Mouse (Mus musculus) c-Kit-positive CD71-positive TER-119-positive erythroid progenitor cells, embryonic 14.5 days (primary cell): ENCODE results near the gene Mbtps2.

Experiments
- DNase-seq: peaks from one replicate; pipeline ENCODE4 v3.0.0-alpha.2; 2013; ENCODE audit warnings: low spot score

Mbtps2 gene

GRCm38 (mm10) chrX:157501871-157502270 is 96.6 kb downstream of the Mbtps2 start:
- DNase-seq, result no peak

GRCm38 (mm10) chrX:157500004-157500403 is 98.5 kb downstream of the Mbtps2 start:
- DNase-seq, result no peak

GRCm38 (mm10) chrX:157493159-157493558 is 105.4 kb downstream of the Mbtps2 start:
- no peak for DNase-seq

DNA sequence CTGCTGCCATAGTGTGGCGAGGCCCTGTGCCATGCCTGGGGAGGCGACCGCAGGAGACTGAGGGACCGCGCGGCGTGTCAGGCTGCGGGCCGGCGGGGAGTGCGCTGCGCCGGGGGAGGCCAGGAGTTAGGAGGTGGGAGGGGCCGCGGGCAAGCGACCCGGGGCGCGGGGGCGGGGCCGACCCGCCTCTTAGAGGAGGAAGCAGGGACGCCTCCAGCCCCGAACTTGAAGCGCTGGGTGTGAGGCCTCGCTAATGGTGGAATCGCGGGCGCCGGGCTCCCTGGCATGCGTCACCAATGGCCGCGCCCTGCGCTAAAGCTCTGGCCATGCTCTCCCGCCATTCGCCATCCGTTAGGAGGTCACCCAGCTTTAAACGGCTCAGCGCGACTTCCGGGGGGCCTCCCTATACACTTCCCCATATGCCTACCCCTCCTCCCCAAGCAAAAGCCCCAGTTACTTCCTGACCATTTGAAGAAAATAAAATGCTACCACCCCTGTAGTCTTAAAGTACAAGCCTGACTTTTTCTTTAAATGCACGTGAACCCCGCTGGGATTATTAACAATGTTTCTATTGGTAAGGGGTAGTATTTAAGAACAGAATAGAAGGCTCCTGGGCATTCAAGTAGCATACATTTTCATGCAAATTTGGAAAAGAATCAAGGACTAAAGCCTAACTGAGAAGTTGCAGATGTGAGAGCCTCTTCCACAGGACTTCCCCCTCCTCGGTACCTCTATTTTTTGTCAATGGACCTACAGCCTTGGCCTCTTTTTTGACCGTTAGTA is 106.4 kb downstream of the Mbtps2 start, which contains the start of gene Sms:
Gene Sms (minus strand): TSS at position 344 of the 783 bp plus-strand sequence.
- peak; percentile 52 for DNase-seq

- no peak for DNase-seq
Observed at GRCm38 (mm10) chrX:157491145-157491935, 107.2 kb downstream of the Mbtps2 start.

DNA sequence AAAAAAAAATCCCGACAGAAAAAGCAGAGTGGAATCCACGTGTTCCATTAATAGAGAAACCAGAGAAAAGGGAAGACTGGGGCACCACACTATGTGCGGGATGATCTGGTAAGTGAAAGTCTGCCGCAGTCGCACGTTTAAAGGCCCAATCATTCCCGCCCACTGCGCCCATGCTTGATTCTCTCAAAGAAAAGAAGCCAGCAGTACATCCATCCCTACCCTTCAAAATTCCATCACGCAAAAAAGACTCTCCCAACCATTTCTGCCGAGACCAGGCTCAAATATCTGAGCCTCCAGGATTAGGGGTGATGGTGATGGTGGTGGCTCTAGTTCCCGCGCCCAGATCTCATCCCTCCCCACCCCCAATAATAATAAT is 107.8 kb downstream of the Mbtps2 start:
- no peak for DNase-seq

- DNase-seq, result no peak
Observed at GRCm38 (mm10) chrX:157489871-157490721, 108.4 kb downstream of the Mbtps2 start.

DNA sequence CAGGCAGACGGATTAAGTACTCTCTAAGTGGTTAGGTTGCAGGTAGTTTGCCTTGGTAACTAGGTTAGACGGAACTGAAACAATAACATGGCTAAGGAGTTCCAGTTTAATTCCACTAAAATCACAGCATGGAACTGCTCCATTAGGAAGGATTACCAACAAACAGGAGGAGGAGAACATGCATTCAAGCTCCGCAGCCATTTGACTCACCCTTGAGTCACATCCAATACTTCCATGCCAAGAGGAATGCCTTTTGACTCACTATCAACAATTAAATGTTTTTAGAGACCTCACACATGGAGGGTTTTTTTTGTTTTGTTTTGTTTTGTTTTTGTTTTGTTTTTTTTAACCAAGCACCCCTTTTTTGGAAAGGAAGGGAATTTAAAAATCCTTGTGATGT is 109.7 kb downstream of the Mbtps2 start:
- DNase-seq, result no peak

- no peak for DNase-seq
Observed at GRCm38 (mm10) chrX:157486765-157487164, 111.8 kb downstream of the Mbtps2 start.
